In the genomic region with DNA sequence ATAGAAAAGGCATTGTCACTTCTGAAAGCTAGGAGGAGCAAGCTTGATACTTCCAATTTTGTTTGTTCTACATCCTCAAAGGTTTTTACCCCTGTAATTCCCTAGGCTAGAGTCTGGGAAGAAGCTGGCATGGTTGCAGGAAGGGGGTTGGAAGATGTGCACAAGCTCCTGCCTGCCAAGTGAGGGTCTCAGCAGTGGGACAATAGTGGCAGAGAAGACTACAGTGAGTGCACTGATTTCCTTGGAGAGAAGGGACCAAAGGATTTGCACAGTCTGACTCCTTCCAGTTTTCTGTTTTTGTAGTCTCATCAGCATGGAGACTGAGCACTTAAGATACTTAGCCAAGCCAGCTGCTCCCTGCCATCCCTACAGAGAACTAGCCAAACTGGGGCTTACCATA, we compare ENCODE assay signal across 23 mouse cellular contexts.
"Had no signal": no experiment of that assay in that cellular context is flagged by ENCODE, and none has a peak within 500 bp of the region (broad histone marks: within the 10 kb centered on the region; RNA-seq: fewer than 3 reads in every experiment).

No protein-coding gene starts in this region.

- H3K9ac ChIP-seq: limb, embryonic 13.5 days; liver, embryonic 12.5 days; liver, embryonic 15.5 days; lung, embryonic 15.5 days; neural tube, embryonic 12.5 days; neural tube, embryonic 15.5 days had no signal

- H3K36me3 ChIP-seq: limb, embryonic 10.5 days; limb, embryonic 13.5 days; liver, embryonic 12.5 days; liver, embryonic 15.5 days; lung, embryonic 15.5 days; neural tube, embryonic 12.5 days; neural tube, embryonic 15.5 days had no signal

- H3K27me3 ChIP-seq: limb, embryonic 13.5 days; liver, embryonic 12.5 days; liver, embryonic 15.5 days; lung, embryonic 15.5 days; megakaryocyte, embryonic 14.5 days; neural tube, embryonic 12.5 days; neural tube, embryonic 15.5 days had no signal

- H3K4me1 ChIP-seq: limb, embryonic 10.5 days; limb, embryonic 13.5 days; liver, embryonic 12.5 days; liver, embryonic 15.5 days; megakaryocyte, embryonic 14.5 days; neural tube, embryonic 12.5 days; neural tube, embryonic 15.5 days had no signal

- H3K27ac ChIP-seq: left cerebral cortex, adult 2 months; limb, embryonic 10.5 days; limb, embryonic 13.5 days; liver, embryonic 12.5 days; liver, embryonic 15.5 days; lung, embryonic 15.5 days; neural tube, embryonic 12.5 days; neural tube, embryonic 15.5 days had no signal

- ATAC-seq: liver, embryonic 12.5 days had no signal

- DNase-seq: kidney, adult 9 months; kidney, postnatal 14 days; kidney, postnatal 4 days; layer of hippocampus, postnatal 36 days; liver; lung, adult 18-20 months; lung, postnatal 10 days; lung, postnatal 36 days; midbrain, embryonic 14.5 days; right cerebral cortex, adult 18-20 months; right cerebral cortex, postnatal 25 days; thymus, adult 18-20 months; thymus, postnatal 36 days had no signal

- H3K4me3 ChIP-seq: left cerebral cortex, adult 2 months; limb, embryonic 10.5 days; limb, embryonic 13.5 days; liver, embryonic 12.5 days; liver, embryonic 15.5 days; lung, embryonic 15.5 days; megakaryocyte, embryonic 14.5 days; neural tube, embryonic 12.5 days; neural tube, embryonic 15.5 days had no signal

- H3K4me2 ChIP-seq: limb, embryonic 13.5 days; liver, embryonic 12.5 days; liver, embryonic 15.5 days; lung, embryonic 15.5 days; midbrain, embryonic 11.5 days; neural tube, embryonic 12.5 days; neural tube, embryonic 15.5 days had no signal

- H3K9me3 ChIP-seq: limb, embryonic 10.5 days; limb, embryonic 13.5 days; liver, embryonic 12.5 days; liver, embryonic 15.5 days; lung, embryonic 15.5 days; neural tube, embryonic 12.5 days; neural tube, embryonic 15.5 days had no signal
